In genomic region chr6:40894716-40895115, GRCm38 (mm10) we compare ENCODE assay signal across 29 mouse cellular contexts. TPM values are rescaled to one million over a fixed set of nuclear protein-coding genes. Genes with fewer than 3 reads are reported as not detected.
"Had no signal": no experiment of that assay in that cellular context is flagged by ENCODE, and none has a peak within 500 bp of the region (broad histone marks: within the 10 kb centered on the region; RNA-seq: fewer than 3 reads in every experiment).

No protein-coding gene starts in this region.

- H3K27ac ChIP-seq: layer of hippocampus, adult 2 months; left cerebral cortex, adult 2 months; liver, embryonic 13.5 days; neural tube, embryonic 12.5 days; neural tube, embryonic 15.5 days; stomach, embryonic 15.5 days had no signal

- H3K36me3 ChIP-seq: liver, embryonic 13.5 days; neural tube, embryonic 12.5 days; neural tube, embryonic 15.5 days; stomach, embryonic 15.5 days had no signal

- H3K4me2 ChIP-seq: liver, embryonic 13.5 days; lung, embryonic 14.5 days; midbrain, embryonic 11.5 days; neural tube, embryonic 12.5 days; neural tube, embryonic 15.5 days; stomach, embryonic 15.5 days had no signal

- H3K4me3 ChIP-seq: layer of hippocampus, adult 2 months; left cerebral cortex, adult 2 months; liver, embryonic 13.5 days; neural tube, embryonic 12.5 days; neural tube, embryonic 15.5 days; stomach, embryonic 15.5 days had no signal

- H3K4me1 ChIP-seq: liver, embryonic 13.5 days; neural tube, embryonic 12.5 days; neural tube, embryonic 15.5 days; stomach, embryonic 15.5 days had no signal

- H3K27me3 ChIP-seq: liver, embryonic 13.5 days; neural tube, embryonic 12.5 days; neural tube, embryonic 15.5 days; stomach, embryonic 15.5 days had no signal

- H3K9ac ChIP-seq: liver, embryonic 13.5 days; lung, embryonic 14.5 days; neural tube, embryonic 12.5 days; neural tube, embryonic 15.5 days; stomach, embryonic 15.5 days had no signal

- H3K9me3 ChIP-seq: liver, embryonic 13.5 days; neural tube, embryonic 12.5 days; neural tube, embryonic 15.5 days; stomach, embryonic 15.5 days had no signal

- DNase-seq: kidney, adult 18-20 months; kidney, adult 9 months; kidney, postnatal 25 days; layer of hippocampus, adult 9-11 months; liver, embryonic 13.5 days; lung, embryonic 14.5 days; midbrain, embryonic 14.5 days; right cerebral cortex, postnatal 25 days; spleen, adult 18-20 months; thymus, postnatal 25 days had no signal

- ATAC-seq: lung, postnatal 0 days had no signal

RNA-seq across cellular contexts. Expression of gene Prss58, which starts 5.5 kb away (rescaled TPM):
- total RNA-seq: layer of hippocampus, adult 2 months; layer of hippocampus, postnatal 25 days; left cerebral cortex, adult 2 months; left cerebral cortex, postnatal 10 days; left cerebral cortex, postnatal 36 days; megakaryocyte progenitor cell, adult 5-6 weeks; megakaryocyte-erythroid progenitor cell, adult 5-6 weeks; midbrain, postnatal 0 days had no signal
- polyA plus RNA-seq: kidney, embryonic 16.5 days; large intestine, adult 2 months; limb, embryonic 11.5 days; limb, embryonic 14.5 days; liver, embryonic 13.5 days; liver, embryonic 16.5 days; lung, embryonic 14.5 days; lung, postnatal 0 days; midbrain, embryonic 11.5 days; midbrain, embryonic 14.5 days; midbrain, postnatal 0 days; neural tube, embryonic 12.5 days; neural tube, embryonic 15.5 days; stomach, embryonic 15.5 days; thymus, postnatal 0 days had no signal

RNA-seq across cellular contexts. Expression of gene Moxd2, which starts 7.4 kb away (rescaled TPM):
- total RNA-seq: layer of hippocampus, adult 2 months; layer of hippocampus, postnatal 25 days; left cerebral cortex, adult 2 months; left cerebral cortex, postnatal 10 days; left cerebral cortex, postnatal 36 days; megakaryocyte progenitor cell, adult 5-6 weeks; megakaryocyte-erythroid progenitor cell, adult 5-6 weeks; midbrain, postnatal 0 days had no signal
- polyA plus RNA-seq: kidney, embryonic 16.5 days; large intestine, adult 2 months; limb, embryonic 11.5 days; limb, embryonic 14.5 days; liver, embryonic 13.5 days; liver, embryonic 16.5 days; lung, embryonic 14.5 days; lung, postnatal 0 days; midbrain, embryonic 11.5 days; midbrain, embryonic 14.5 days; midbrain, postnatal 0 days; neural tube, embryonic 12.5 days; neural tube, embryonic 15.5 days; stomach, embryonic 15.5 days had no signal

RNA-seq across cellular contexts. Expression of gene 1700074P13Rik, which starts 45.6 kb away (rescaled TPM):
- total RNA-seq: layer of hippocampus, adult 2 months; layer of hippocampus, postnatal 25 days; left cerebral cortex, adult 2 months; left cerebral cortex, postnatal 10 days; left cerebral cortex, postnatal 36 days; megakaryocyte progenitor cell, adult 5-6 weeks; megakaryocyte-erythroid progenitor cell, adult 5-6 weeks; midbrain, postnatal 0 days had no signal
- polyA plus RNA-seq: kidney, embryonic 16.5 days; large intestine, adult 2 months; limb, embryonic 11.5 days; limb, embryonic 14.5 days; liver, embryonic 13.5 days; liver, embryonic 16.5 days; lung, embryonic 14.5 days; lung, postnatal 0 days; midbrain, embryonic 11.5 days; midbrain, embryonic 14.5 days; midbrain, postnatal 0 days; neural tube, embryonic 12.5 days; neural tube, embryonic 15.5 days; stomach, embryonic 15.5 days; thymus, postnatal 0 days had no signal

RNA-seq across cellular contexts. Expression of gene Gm4744, which starts 57.0 kb away (rescaled TPM):
- total RNA-seq: layer of hippocampus, adult 2 months; layer of hippocampus, postnatal 25 days; left cerebral cortex, adult 2 months; left cerebral cortex, postnatal 10 days; left cerebral cortex, postnatal 36 days; megakaryocyte progenitor cell, adult 5-6 weeks; megakaryocyte-erythroid progenitor cell, adult 5-6 weeks; midbrain, postnatal 0 days had no signal
- polyA plus RNA-seq: kidney, embryonic 16.5 days; large intestine, adult 2 months; limb, embryonic 11.5 days; limb, embryonic 14.5 days; liver, embryonic 13.5 days; liver, embryonic 16.5 days; lung, embryonic 14.5 days; lung, postnatal 0 days; midbrain, embryonic 11.5 days; midbrain, embryonic 14.5 days; midbrain, postnatal 0 days; neural tube, embryonic 12.5 days; neural tube, embryonic 15.5 days; thymus, postnatal 0 days had no signal
